Mouse (Mus musculus) hindbrain, embryonic 14.5 days (tissue): ENCODE results near the gene Psd. TPM values are rescaled to one million over a fixed set of nuclear protein-coding genes. Genes with fewer than 3 reads are reported as not detected.
A peak's percentile ranks its signal among the peaks of the same experiment; 100 is the strongest.

Experiments
- ATAC-seq: fragments of 200-750 bp; cut with Nextera tagmentation; 2 replicates; pipeline ENCODE4 v1.8.0; 2017; ENCODE audit warnings: moderate number of reproducible peaks, mild to moderate bottlenecking, moderate TSS enrichment, moderate library complexity; ENCODE audit not compliant: low FRiP score
- DNase-seq: peaks from one replicate; pipeline ENCODE4 v3.0.0-alpha.2; 2015; ENCODE audit warnings: low spot score
- H3K27ac ChIP-seq: fragments of 300-500 bp; sonication (generic); 2 replicates; pipeline ENCODE4 v1.5.1; 2014; ENCODE audit warnings: mild to moderate bottlenecking, moderate library complexity
- H3K27me3 ChIP-seq: fragments of 300-500 bp; sonication (generic); 2 replicates; pipeline ENCODE4 v1.6.1; 2014; ENCODE audit warnings: mild to moderate bottlenecking, low read length, mixed read lengths; ENCODE audit not compliant: control insufficient read depth, insufficient read depth
- H3K36me3 ChIP-seq: fragments of 300-500 bp; sonication (generic); replicated peaks from 2 replicates; pipeline ENCODE4 v1.6.1; 2014; ENCODE audit not compliant: control insufficient read depth, insufficient read depth
- H3K4me1 ChIP-seq: fragments of 300-500 bp; sonication (generic); replicated peaks from 2 replicates; pipeline ENCODE4 v1.6.1; 2014; ENCODE audit warnings: antibody characterized with exemption, low read length, mixed read lengths; ENCODE audit not compliant: control insufficient read depth, insufficient read depth
- H3K4me2 ChIP-seq: fragments of 300-500 bp; sonication (generic); replicated peaks from 2 replicates; pipeline ENCODE4 v1.6.1; 2014; ENCODE audit warnings: mild to moderate bottlenecking, moderate library complexity
- H3K4me3 ChIP-seq: fragments of 300-500 bp; sonication (generic); replicated peaks from 2 replicates; pipeline ENCODE4 v1.5.1; 2014; ENCODE audit warnings: mild to moderate bottlenecking, low read length
- H3K9ac ChIP-seq: fragments of 300-500 bp; sonication (generic); 2 replicates; pipeline ENCODE4 v1.6.1; 2014
- H3K9me3 ChIP-seq: fragments of 300-500 bp; sonication (generic); 2 replicates; pipeline ENCODE4 v1.6.1; 2016; ENCODE audit warnings: low read length; ENCODE audit not compliant: control insufficient read depth
- WGBS: fragments of 180-500 bp; shearing (Covaris S2); extraction: QIAGEN DNeasy Blood & Tissue Kit; methylation state at CpG from one replicate; pipeline ENCODE4 v1.1.7; 2014; 5-methylcytosine and 5-hydroxymethylcytosine counted together
- polyA plus RNA-seq: library from polyadenylated mRNA; unstranded; fragments of >200 nt; fragmentation: Nextera tagmentation; extraction: Ambion mirVana; gene quantifications from 2 replicates; pipeline ENCODE4 v1.2.1, GENCODE M21; 2014

Psd gene
- polyA plus RNA-seq, 1 experiment from 2014 or later: 131 TPM

GRCm38 (mm10) chr19:46324366-46324765 is 2.6 kb downstream of the Psd start:
- Histone ChIP-seq H3K27me3 (peaks cover 23% of the 10 kb centered on the region), H3K4me3 (no peak overlapping the region), H3K36me3 (0 out of 2 replicates have a peak, but pooled peaks cover 4% of the 10 kb centered on the region), H3K4me1 (peaks cover 67% of the 10 kb centered on the region), H3K9ac (peak overlapping the region; percentile 74; the same call in 1 of the 2 replicates), H3K27ac (no peak overlapping the region), H3K9me3 (no peaks in the 10 kb centered on the region), H3K4me2 (peak overlapping the region; percentile 100)
- ATAC-seq (no peak), DNase-seq (no peak)
- WGBS: 73% methylated on average over 11 of the region's 11 CpGs

GRCm38 (mm10) chr19:46323716-46324115 is 3.2 kb downstream of the Psd start:
- peaks cover 67% of the 10 kb centered on the region for H3K4me1 ChIP-seq
- no peak overlapping the region for H3K4me3 ChIP-seq
- no peak overlapping the region for H3K9ac ChIP-seq
- H3K36me3 ChIP-seq: 0 out of 2 replicates have a peak, but pooled peaks cover 4% of the 10 kb centered on the region
- peak overlapping the region; percentile 100; the same call in 1 of the 2 replicates for H3K4me2 ChIP-seq
- no peak for DNase-seq
- ATAC-seq: no peak
- H3K9me3 ChIP-seq: no peaks in the 10 kb centered on the region
- H3K27me3 ChIP-seq: peaks cover 28% of the 10 kb centered on the region
- no peak overlapping the region for H3K27ac ChIP-seq
- 68% methylated on average over 5 of the region's 5 CpGs for WGBS

DNA sequence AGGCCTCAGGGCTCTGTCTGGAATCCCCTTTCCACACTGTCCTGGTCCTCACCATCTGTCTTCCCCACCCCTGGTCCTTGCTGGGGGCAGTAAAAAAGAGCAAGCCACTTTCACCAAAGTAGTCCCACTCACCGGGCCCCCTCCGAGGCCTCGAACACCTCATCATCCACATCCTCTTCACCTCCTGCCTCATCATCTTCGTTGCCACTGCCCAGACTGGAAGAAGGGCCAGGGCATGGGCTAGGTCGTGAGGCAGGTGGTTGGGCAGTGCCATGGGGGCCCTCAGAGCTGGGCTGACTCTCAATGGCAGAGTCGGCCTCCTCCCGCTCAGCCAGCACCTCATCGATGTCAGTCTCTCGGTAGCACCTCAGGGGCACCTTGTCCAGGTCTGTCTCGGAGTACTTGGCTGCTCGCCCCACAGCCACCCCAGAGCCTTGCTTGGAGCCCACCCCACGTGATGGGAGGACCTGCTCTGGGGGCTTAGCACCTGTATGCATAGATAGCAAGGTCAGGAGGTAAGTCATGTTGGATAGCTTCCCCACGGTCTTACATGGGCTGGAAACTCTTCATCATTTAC is 3.9 kb downstream of the Psd start:
- H3K4me3 ChIP-seq: no peak overlapping the region
- peaks cover 34% of the 10 kb centered on the region for H3K27me3 ChIP-seq
- ATAC-seq: no peak
- H3K4me2 ChIP-seq: no peak overlapping the region
- 0 out of 2 replicates have a peak, but pooled peaks cover 4% of the 10 kb centered on the region for H3K36me3 ChIP-seq
- no peak overlapping the region for H3K27ac ChIP-seq
- no peak for DNase-seq
- H3K9ac ChIP-seq: peak overlapping the region; percentile 40
- H3K9me3 ChIP-seq: no peaks in the 10 kb centered on the region
- WGBS: 84% methylated on average over 13 of the region's 13 CpGs
- peaks cover 73% of the 10 kb centered on the region for H3K4me1 ChIP-seq

DNA sequence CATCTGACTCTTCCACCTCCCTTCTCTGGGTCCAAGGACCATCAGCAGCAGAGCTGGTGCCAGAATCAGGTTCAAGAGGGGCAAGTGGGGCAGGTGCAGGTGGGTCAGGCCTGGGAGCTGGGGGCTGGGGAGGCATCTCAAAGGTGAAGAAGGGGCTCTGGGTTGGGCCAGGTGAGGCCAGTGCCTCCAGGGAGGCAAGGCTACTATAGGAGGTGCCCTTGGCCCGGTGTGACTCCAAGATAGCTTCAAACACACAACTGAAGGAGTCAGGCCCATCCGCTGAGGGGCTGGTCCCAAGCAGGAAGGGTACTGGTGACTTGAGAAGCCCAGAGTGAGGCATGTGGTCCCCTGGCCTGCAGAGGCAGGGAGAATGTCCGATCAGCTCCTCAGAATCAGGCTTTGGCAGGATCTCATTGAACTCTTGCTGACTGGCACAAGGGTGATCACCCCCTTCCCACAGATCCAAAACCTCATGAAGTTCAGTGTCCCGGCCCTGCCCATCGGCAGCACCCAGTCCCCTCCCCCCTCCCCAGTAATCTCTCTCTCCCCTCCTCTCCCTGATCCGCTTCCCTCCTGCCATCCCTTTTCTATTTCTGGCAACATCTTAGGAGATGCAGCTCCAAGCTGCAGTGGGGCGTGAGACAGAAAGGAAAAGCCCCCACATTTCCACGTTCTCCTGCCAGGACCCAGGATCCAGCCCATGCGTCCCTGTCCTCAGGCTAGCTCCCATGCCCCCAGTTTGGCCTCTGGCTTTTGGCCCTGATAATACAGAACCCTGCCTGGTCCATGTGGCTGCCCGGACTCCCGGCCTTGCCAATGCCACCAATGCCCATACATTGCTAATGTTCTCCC is 4.6 kb downstream of the Psd start:
- peaks cover 37% of the 10 kb centered on the region for H3K27me3 ChIP-seq
- peaks cover 75% of the 10 kb centered on the region for H3K4me1 ChIP-seq

DNA sequence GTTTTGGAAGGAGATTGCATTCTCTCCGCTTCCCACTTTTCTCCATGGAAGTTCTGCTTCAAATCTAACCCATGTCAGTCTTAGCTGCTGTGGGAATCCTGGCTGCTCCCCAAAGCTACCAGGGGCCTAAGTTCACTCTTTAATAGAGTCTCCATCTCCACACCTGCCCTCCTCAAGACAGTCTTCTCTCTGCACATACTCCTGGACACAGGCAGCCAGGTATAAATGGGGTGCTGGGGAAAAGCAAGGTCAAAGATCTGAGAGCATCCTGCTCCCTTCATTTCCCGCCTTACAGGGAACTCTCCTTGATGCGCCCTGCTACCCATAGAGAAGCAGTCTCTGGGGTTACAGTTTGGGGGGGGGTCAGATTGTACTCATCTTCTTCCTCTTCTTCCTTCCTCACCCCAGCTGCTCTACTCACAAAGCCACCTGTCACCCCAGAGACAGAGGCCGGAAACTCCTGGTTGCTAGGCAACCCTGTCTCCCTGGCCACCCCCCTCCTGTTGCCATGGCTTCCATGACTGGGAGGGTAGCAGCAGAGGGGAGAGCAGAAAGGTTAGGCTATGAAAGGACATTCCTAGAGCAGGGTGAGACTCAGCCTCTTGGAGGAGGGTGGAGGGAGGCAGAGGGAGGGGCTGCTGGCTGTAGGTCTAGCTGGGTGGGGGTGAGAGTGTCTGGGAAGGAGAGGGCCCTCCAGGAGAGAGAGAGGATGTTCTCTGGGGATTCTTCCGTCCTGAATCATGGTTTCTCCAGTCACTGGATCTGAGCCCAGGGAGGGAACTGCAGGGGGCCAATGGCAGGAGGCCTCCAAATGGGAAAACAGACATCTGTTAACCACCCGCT is 5.6 kb downstream of the Psd start:
- Histone ChIP-seq H3K4me3 (0 out of 2 replicates have a peak overlapping the region, but pooled peaks have one; percentile 3), H3K27ac (peak overlapping the region; percentile 81), H3K9ac (peak overlapping the region; percentile 40), H3K36me3 (0 out of 2 replicates have a peak, but pooled peaks cover 4% of the 10 kb centered on the region), H3K27me3 (peaks cover 48% of the 10 kb centered on the region), H3K4me1 (peaks cover 80% of the 10 kb centered on the region), H3K9me3 (no peaks in the 10 kb centered on the region), H3K4me2 (peak overlapping the region; percentile 36)
- DNase-seq (peak; percentile 64), ATAC-seq (peak; percentile 60)
- 17% methylated on average over 6 of the region's 6 CpGs for WGBS

More for the DNA sequence above, 4.6 kb downstream of the Psd start:
- Histone ChIP-seq H3K9ac (peak overlapping the region; percentile 40), H3K4me2 (peak overlapping the region; percentile 36), H3K4me3 (no peak overlapping the region), H3K36me3 (0 out of 2 replicates have a peak, but pooled peaks cover 4% of the 10 kb centered on the region), H3K9me3 (no peaks in the 10 kb centered on the region), H3K27ac (peak overlapping the region; percentile 81)
- ATAC-seq: no peak
- DNase-seq: no peak
- 58% methylated on average over 11 of the region's 11 CpGs for WGBS

DNA sequence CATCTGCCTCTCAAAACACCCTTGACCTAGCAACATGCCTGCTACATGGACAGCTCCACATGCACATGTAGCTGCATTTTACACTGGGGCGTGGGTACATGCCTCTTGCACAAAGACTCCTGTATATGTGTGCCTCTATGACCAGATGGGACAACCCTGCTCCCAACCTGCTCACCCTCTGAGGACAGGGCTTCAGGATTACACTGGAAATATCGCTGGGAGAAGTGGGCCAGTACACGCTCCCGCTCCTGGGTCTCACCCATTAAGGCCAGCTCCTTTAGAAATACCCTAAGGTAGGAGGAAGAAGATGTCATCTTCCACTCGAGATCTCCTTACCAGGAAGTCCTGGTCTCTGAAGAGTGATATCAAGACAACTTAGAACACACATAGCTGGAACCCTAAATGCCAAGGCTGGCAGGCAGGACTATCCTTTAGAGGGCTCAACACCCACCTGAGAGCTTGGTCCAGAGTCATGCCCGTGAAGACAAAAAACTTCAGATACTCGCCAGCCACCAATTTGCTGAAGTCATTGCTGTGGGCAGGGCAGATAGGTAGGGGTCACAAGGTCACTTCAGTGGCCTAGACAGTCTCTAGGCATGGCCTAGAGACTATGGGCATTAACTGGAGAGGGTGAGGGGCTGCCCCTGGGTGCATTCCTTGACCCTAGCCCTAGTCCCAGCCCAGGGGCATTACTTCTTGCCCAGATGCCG is 6.7 kb downstream of the Psd start:
- peaks cover 56% of the 10 kb centered on the region for H3K27me3 ChIP-seq
- ATAC-seq: no peak
- WGBS: 84% methylated on average over 8 of the region's 8 CpGs
- H3K9me3 ChIP-seq: no peaks in the 10 kb centered on the region
- H3K4me2 ChIP-seq: no peak overlapping the region
- no peak overlapping the region; the same call in 1 of the 2 replicates for H3K9ac ChIP-seq
- H3K4me1 ChIP-seq: peaks cover 76% of the 10 kb centered on the region
- DNase-seq: no peak
- 0 out of 2 replicates have a peak, but pooled peaks cover 4% of the 10 kb centered on the region for H3K36me3 ChIP-seq
- no peak overlapping the region for H3K27ac ChIP-seq
- H3K4me3 ChIP-seq: no peak overlapping the region

DNA sequence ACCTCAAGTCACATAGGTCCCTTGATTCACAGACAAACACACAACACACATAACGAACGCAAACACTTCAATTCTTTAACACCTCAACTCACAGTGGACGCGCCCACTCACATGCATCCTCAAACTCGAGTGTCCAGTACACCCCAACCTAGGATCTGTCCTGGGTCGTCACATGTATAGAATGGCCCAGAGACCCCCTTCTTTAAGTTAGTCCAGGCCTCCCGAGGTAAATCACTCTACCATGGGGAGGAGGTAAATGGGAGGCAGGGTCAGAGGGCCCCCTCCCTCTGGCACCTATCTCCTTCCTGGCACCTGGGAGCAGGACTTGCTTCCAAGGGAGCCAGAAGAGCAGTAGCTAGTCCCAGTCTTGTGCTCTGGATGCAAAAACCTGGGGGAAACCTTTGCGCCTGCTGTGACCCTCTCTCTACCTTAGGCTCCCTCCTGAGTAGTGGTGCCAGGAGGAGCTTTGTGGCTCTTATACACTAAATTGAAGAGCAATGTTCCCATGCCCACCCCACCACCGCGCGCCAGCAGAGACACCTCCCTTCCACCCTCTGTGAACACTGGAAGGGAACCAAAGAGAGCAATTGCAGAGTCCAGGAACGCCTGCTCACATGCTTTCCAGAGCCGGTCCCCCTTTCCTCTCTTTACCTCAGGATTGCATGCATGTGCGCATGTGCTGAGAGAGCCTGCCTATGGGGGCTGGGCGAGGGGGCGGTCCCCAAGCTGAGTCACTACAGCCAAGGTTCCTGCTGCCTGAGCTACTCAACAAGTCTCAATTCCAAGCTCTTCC is 8.2 kb downstream of the Psd start:
- 10% methylated on average over 16 of the region's 16 CpGs for WGBS
- peak overlapping the region; percentile 81 for H3K4me2 ChIP-seq
- H3K4me1 ChIP-seq: peaks cover 68% of the 10 kb centered on the region
- peaks cover 63% of the 10 kb centered on the region for H3K27me3 ChIP-seq
- H3K36me3 ChIP-seq: peaks cover 10% of the 10 kb centered on the region
- ATAC-seq (peak; percentile 16; the same call in 1 of the 2 replicates), DNase-seq (peak; percentile 73)
- H3K4me3 ChIP-seq: peak overlapping the region; percentile 57
- peak overlapping the region; percentile 62 for H3K27ac ChIP-seq
- H3K9me3 ChIP-seq: no peaks in the 10 kb centered on the region
- peak overlapping the region; percentile 83 for H3K9ac ChIP-seq

DNA sequence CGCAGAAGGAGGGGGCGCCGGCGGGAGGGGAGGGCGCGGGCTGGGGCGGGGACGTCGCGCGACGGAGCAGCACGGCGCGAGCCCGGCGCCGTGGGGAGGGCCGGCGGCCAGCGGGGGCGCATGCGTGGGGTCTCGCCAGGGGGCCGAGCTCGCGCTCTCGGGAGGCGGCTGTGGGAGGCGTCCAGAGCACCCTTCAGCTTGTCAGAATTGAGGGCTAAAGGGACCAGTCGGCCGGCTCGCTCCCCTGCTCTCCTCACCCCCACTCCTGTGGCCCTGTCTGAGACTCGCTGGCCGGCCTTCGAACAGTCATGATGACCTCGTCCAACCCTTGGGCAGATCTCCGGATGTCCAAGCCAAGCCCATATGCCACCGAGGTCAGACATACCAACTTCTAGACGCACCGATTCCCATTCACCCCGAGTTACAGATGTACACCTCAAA is 8.9 kb downstream of the Psd start:
- WGBS: 5% methylated on average over 21 of the region's 42 CpGs
- Histone ChIP-seq H3K27me3 (peaks cover 68% of the 10 kb centered on the region), H3K9me3 (no peaks in the 10 kb centered on the region), H3K36me3 (peaks cover 14% of the 10 kb centered on the region), H3K27ac (peak overlapping the region; percentile 62), H3K4me1 (peaks cover 66% of the 10 kb centered on the region), H3K4me3 (peak overlapping the region; percentile 57), H3K9ac (peak overlapping the region; percentile 83), H3K4me2 (peak overlapping the region; percentile 81)
- ATAC-seq: peak; percentile 22; the same call in 1 of the 2 replicates
- peak; percentile 36 for DNase-seq
